Mouse (Mus musculus): ENCODE measurements around the gene Yif1a. TPM values are rescaled to one million over a fixed set of nuclear protein-coding genes. Genes with fewer than 3 reads are reported as not detected.

Yif1a gene
- polyA plus RNA-seq, 1 experiment from 2014 or later = 67.3 TPM

DNA sequence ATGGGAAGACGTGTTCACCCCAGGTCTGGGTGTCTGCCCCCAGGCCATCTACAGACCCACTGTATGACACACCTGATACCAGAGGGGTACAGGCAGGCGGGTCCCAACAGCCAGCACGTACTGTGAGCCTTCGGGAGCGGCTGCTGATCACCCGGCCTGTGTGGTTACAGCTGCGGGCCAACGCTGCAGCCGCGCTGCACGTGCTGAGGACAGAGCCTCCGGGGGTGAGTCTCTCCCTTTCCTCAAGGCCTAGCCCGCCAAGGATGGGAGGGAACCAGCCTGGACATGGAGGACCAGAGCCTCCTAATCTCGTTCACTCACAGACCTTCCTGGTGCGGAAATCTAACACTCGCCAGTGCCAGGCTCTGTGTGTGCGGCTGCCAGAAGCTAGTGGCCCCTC is 37.3 kb upstream of the Yif1a start:
- 6% methylated on average over 17 of the region's 17 CpGs for WGBS
- Histone ChIP-seq H3K27me3 (peaks cover 47% of the 10 kb centered on the region), H3K4me2 (replicated peaks) (peak overlapping the region; percentile 38), H3K9me3 (no peaks in the 10 kb centered on the region), H3K4me3 (peak overlapping the region; percentile 13; the same call in 1 of the 2 replicates), H3K4me1 (peaks cover 29% of the 10 kb centered on the region), H3K9ac (no peak overlapping the region), H3K36me3 (peaks cover 34% of the 10 kb centered on the region), H3K27ac (0 out of 2 replicates have a peak overlapping the region, but pooled peaks have one; percentile 25)
- ATAC-seq (ENCODE audit: insufficient number of reproducible peaks, insufficient read depth, low FRiP score, low TSS enrichment) = peak; percentile 39; the same call in 1 of the 2 replicates

DNA sequence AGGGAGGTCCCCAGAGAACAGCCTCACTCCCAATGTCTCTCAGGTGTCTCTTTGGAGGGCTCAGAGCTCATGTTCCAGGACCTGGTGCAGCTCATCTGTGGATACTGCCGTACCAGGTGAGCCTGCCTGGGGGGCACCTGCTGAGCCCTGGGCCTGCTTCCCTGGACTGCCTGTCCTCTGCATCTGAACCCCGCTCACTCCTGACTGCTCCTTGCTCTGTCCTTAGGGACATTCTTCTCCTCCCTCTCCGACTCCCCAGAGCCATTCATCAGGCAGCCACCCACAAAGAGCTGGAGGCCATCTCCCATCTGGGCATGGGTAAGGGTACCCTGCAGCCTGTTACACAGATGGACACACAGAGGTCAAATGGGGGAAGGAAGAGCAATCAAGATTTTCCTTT is 36.8 kb upstream of the Yif1a start:
- WGBS = 42% methylated on average over 3 of the region's 3 CpGs

DNA sequence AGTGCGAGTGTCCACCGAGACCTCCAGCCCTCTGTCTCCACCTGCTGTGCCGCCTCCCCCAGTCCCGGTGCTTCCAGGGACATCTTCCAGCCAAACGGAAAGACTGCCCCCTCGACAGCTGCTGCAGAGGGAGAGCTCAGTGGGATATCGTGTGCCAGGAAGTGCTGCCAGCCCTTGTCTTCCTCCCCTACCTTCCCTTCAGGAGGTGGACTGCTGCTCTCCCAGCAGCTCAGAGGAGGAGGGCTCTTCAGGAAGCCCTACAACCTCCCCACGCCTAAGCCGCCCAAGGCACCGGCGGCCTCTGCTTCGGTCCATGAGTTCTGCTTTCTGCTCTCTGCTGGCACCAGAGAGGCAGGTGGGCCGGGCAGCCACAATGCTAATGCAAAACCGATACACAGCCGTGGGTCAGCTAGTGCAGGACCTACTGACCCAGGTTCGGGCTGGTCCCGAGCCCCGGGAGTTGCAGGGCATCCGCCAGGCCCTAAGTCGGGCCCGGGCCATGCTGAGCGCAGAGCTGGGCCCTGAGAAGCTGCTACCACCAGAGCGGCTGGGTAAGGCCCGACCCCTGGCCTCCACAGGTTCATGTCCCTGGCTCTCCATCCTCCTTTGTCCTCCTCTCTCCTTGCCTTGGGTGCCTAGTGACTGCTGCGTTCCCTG is 36.0 kb upstream of the Yif1a start:
- H3K4me2 ChIP-seq (replicated peaks) = no peak overlapping the region
- no peak overlapping the region for H3K4me3 ChIP-seq
- 31% methylated on average over 25 of the region's 25 CpGs for WGBS
- H3K27ac ChIP-seq = no peak overlapping the region
- H3K9me3 ChIP-seq = no peaks in the 10 kb centered on the region
- peaks cover 47% of the 10 kb centered on the region for H3K27me3 ChIP-seq
- peaks cover 23% of the 10 kb centered on the region for H3K36me3 ChIP-seq
- H3K9ac ChIP-seq = no peak overlapping the region; the same call in 1 of the 2 replicates
- peaks cover 39% of the 10 kb centered on the region for H3K4me1 ChIP-seq
- no peak for ATAC-seq (ENCODE audit: insufficient number of reproducible peaks, insufficient read depth, low FRiP score, low TSS enrichment)

More for the DNA sequence above, 36.8 kb upstream of the Yif1a start:
- no peaks in the 10 kb centered on the region for H3K9me3 ChIP-seq
- peaks cover 34% of the 10 kb centered on the region for H3K4me1 ChIP-seq
- H3K36me3 ChIP-seq = peaks cover 30% of the 10 kb centered on the region
- peak overlapping the region; percentile 38 for H3K4me2 ChIP-seq (replicated peaks)
- no peak overlapping the region for H3K27ac ChIP-seq
- no peak overlapping the region for H3K9ac ChIP-seq
- H3K27me3 ChIP-seq = peaks cover 47% of the 10 kb centered on the region
- 0 out of 2 replicates have a peak overlapping the region, but pooled peaks have one; percentile 13 for H3K4me3 ChIP-seq
- no peak for ATAC-seq (ENCODE audit: insufficient number of reproducible peaks, insufficient read depth, low FRiP score, low TSS enrichment)

DNA sequence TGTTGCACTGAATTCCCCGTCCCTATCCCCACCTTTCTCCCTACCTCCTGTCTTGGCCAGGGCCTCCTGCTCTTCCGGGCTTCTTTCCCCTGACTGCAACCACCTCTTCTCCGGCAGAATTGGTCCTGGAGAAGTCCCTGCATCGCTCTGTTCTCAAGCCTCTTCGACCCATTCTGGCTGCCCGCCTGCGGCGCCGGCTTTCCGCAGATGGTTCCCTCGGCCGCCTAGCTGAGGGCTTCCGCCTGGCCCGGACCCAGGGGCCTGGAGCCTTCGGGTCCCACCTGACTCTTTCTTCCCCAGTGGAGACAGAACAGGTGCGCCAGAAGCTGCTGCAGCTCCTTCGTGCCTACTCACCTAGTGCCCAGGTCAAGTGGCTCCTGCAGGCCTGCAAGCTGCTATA is 35.5 kb upstream of the Yif1a start:
- H3K9ac ChIP-seq = no peak overlapping the region

DNA sequence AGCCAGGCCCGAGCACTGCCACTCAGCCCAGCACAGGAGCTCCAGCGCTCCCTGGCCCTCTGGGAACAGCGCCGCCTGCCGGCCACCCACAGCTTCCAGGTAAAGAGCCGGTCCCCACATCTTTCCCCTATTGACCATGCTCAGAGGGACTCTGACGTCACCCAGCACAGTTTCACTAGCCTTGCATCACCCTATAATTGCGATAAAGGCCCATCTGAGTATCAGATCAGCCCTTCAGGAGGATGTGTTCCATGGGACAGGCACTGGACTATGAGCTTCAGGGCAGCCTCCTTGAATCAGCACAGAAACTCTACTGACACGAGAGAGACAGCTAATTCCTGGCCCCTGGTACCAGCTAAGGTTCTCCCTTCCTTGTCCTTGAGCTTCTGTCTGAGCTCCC is 34.4 kb upstream of the Yif1a start:
- Histone ChIP-seq H3K36me3 (peaks cover 8% of the 10 kb centered on the region; the same call in 1 of the 2 replicates), H3K4me2 (replicated peaks) (no peak overlapping the region), H3K9ac (no peak overlapping the region), H3K9me3 (no peaks in the 10 kb centered on the region), H3K27ac (no peak overlapping the region), H3K4me1 (peaks cover 49% of the 10 kb centered on the region), H3K4me3 (0 out of 2 replicates have a peak overlapping the region, but pooled peaks have one; percentile 1), H3K27me3 (peaks cover 47% of the 10 kb centered on the region)
- no peak for ATAC-seq (ENCODE audit: insufficient number of reproducible peaks, insufficient read depth, low FRiP score, low TSS enrichment)
- whole genome bisulfite sequencing = 14% methylated on average over 9 of the region's 9 CpGs

More for the DNA sequence above, 35.5 kb upstream of the Yif1a start:
- Histone ChIP-seq H3K27ac (no peak overlapping the region), H3K4me1 (peaks cover 39% of the 10 kb centered on the region), H3K4me3 (no peak overlapping the region), H3K9me3 (no peaks in the 10 kb centered on the region), H3K27me3 (peaks cover 47% of the 10 kb centered on the region), H3K4me2 (replicated peaks) (no peak overlapping the region), H3K36me3 (peaks cover 17% of the 10 kb centered on the region)
- no peak for ATAC-seq (ENCODE audit: insufficient number of reproducible peaks, insufficient read depth, low FRiP score, low TSS enrichment)
- WGBS = 61% methylated on average over 17 of the region's 17 CpGs

DNA sequence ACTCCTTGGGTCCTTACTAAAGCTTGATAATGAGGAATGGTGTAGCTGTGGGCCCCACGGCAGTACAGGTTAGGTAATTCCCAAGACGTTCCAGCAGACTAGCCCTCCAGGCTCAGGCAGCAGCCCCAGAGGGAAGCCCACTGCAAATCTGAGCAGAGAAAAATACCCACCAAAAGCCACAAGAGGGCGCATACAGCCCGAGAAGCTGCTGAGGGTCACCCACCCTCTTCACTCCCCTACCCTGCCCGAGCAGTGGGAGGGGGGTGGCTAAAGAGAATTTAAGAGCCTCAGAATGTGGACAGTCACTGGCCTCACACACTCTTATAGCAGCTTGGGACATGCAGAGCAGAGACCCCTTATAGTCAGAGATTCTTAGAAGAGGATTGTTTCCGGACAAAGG is 32.1 kb upstream of the Yif1a start:
- peak; percentile 10; the same call in 1 of the 2 replicates for ATAC-seq (ENCODE audit: insufficient number of reproducible peaks, insufficient read depth, low FRiP score, low TSS enrichment)
- no peak overlapping the region; the same call in 1 of the 2 replicates for H3K4me2 ChIP-seq (replicated peaks)
- no peak overlapping the region for H3K27ac ChIP-seq
- H3K36me3 ChIP-seq = no peaks in the 10 kb centered on the region
- H3K27me3 ChIP-seq = peaks cover 30% of the 10 kb centered on the region
- 8% methylated on average over 6 of the region's 6 CpGs for WGBS
- no peak overlapping the region for H3K4me3 ChIP-seq
- no peak overlapping the region for H3K9ac ChIP-seq
- no peaks in the 10 kb centered on the region for H3K9me3 ChIP-seq
- peaks cover 55% of the 10 kb centered on the region for H3K4me1 ChIP-seq

DNA sequence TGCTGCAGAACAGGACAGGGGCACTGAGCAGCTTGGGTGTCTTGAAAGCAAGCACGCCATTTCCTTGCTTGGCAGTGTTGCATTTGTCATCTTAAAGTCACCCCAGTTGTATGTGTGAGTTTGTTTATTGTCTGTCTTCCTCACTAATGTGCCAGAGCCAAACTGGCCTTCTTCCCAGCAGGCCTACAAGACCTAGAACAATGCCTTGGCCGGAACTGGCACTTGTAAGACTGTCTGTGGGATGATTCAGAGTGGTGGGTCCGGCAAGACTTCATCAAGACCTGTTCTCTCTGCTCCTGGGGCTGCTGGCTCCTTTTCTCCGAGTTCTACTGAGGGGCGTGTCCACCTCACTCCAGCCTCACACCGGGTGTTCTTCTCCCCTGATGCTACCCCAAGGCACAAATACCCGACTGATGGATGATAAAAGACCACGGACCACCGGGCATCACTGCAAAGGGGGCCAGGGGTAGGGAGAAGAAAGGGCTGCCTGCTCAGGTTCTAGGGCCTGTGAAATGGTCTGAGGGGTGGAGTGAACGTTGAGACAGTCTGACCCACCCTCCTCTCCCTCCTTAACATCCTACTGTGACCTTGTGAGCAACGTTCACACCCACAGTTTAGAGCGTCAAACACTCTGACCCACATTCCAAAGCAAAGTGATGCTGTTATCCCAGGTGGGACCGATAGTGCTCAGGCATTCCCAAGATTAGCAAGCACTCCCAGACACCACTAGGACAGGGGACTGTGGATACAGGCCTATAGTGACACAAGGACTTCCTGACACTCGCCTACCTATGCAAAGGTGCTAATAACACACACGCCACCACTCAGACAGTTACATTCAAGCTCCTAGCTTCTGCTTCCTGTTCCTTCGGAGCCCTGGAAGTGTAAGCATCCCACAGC is 30.2 kb upstream of the Yif1a start:
- Histone ChIP-seq H3K4me2 (replicated peaks) (no peak overlapping the region), H3K4me3 (no peak overlapping the region), H3K9ac (no peak overlapping the region), H3K27ac (peak overlapping the region; percentile 59; the same call in 1 of the 2 replicates), H3K27me3 (peaks cover 12% of the 10 kb centered on the region), H3K9me3 (no peaks in the 10 kb centered on the region), H3K4me1 (peaks cover 46% of the 10 kb centered on the region), H3K36me3 (no peaks in the 10 kb centered on the region)
- no peak for ATAC-seq (ENCODE audit: insufficient number of reproducible peaks, insufficient read depth, low FRiP score, low TSS enrichment)
- WGBS = 24% methylated on average over 16 of the region's 16 CpGs

DNA sequence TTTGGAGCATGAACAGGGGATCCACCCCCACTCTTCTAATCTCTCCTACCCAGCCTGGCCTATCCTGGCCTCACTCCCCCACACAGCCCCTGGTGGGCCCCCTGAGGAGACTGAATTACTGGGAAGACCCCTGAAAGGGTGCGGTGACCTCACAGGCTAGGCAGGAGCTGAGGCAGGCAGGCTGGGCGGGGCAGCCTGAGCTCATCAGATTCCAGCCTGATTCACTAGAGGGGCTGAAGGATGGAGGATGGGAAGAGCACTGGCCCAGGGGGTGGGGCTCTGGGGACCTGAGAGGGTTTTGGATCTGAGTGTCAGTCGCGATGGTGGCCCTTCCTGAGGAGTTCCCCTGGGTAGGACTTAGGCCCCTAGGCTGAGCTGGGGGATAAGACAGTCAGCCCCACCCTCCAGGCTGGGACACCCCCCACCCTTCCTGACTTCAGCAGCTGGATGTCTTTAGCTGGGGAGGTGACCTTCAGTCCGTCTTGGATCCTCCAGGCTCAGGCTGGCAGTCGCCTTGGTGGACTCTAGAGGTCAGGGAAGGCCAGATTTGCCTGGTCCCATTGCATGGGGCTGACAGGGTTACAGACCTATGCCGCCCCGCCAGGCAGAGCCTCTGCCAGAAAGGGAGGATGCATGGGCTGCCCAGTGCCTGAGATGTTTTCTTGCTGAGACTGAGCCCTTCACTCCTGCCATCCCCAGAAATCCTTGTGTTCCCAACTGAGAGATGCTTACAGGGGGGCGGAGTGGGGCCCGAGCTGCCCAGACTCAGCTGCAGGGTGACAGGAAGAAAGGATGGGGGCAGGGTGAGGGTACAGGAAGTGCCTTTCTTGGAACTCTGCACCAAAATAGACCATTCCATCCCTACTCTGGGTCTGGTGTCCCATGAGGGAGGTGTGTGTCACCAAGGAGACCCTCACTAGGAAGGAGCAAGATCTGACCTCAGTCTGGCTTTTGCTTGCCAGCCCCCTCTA is 29.3 kb upstream of the Yif1a start:
- Histone ChIP-seq H3K27me3 (0 out of 2 replicates have a peak, but pooled peaks cover 3% of the 10 kb centered on the region), H3K9ac (peak overlapping the region; percentile 25; the same call in 1 of the 2 replicates), H3K4me1 (peaks cover 46% of the 10 kb centered on the region), H3K4me2 (replicated peaks) (peak overlapping the region; percentile 10; the same call in 1 of the 2 replicates), H3K9me3 (no peaks in the 10 kb centered on the region), H3K4me3 (no peak overlapping the region), H3K27ac (peak overlapping the region; percentile 59), H3K36me3 (no peaks in the 10 kb centered on the region)
- WGBS = 12% methylated on average over 10 of the region's 10 CpGs
- peak; percentile 45; the same call in 1 of the 2 replicates for ATAC-seq (ENCODE audit: insufficient number of reproducible peaks, insufficient read depth, low FRiP score, low TSS enrichment)

DNA sequence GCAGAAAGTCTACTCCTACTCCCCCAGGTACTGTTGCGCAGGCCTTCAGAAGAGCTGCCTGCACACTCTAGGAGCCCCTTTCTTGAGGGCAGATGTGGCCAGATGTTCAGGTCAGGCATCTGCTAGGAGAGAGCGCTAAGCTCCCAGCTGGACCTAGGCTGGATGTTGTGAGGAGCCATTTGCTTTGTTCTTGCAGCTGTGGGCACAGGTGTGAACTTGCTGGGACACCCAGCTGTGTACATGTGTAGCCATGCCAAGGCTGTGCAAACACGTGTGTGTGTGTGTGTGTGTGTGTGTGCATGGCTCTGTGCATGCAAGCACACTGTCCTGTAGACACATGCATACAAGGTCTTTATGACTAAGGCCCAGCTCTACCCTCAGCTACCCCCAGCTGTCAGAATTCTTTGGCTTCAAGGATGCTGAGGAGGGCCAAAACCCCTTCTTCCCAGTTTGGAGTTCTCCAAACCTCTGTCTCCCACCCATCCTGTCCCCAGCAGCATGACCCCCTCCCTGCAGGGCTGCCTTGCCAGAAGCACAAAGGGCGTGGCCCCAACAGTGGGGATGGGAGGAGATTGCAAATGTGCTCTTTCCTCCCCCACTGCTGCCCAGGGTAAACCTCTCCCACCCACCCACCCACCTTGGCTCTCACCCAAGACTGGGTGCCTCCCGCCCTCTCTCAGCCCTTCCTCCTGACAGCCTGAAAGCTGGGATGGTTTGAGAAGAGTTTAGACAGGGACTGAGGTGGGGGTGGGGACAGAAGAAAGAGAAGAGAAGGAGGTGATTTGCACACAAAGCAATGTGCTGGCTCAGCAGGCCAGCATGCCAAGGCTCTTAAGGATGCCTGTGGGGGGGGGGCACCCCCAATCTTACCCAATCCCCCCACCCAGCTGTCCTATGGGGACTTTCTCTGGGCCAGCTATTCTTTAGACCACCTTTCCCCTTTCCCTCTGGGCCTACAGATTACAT is 27.7 kb upstream of the Yif1a start:
- no peak for ATAC-seq (ENCODE audit: insufficient number of reproducible peaks, insufficient read depth, low FRiP score, low TSS enrichment)

DNA sequence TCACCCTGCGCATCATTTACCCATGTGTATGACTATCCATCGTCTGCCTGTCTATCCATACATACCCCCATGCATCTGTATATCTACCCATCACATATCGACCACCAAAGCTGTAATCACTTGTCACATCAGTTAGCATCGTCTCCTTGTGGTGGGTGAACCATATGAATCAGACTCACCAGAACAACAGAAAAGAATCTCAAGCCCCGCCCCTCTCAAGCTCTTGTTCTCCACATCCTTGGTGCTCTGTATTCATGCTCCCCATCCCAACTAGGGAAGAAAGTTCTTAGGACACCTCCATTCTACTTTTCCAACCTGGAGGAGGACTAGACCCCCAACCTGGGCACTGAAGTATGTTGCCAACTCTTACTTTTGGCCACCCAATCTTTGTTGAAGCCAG is 26.3 kb upstream of the Yif1a start:
- Histone ChIP-seq H3K4me1 (peaks cover 53% of the 10 kb centered on the region), H3K9me3 (no peaks in the 10 kb centered on the region), H3K4me2 (replicated peaks) (no peak overlapping the region), H3K27me3 (no peaks in the 10 kb centered on the region), H3K27ac (no peak overlapping the region), H3K36me3 (no peaks in the 10 kb centered on the region), H3K4me3 (no peak overlapping the region), H3K9ac (no peak overlapping the region)
- WGBS = 84% methylated on average over 5 of the region's 5 CpGs
- no peak for ATAC-seq (ENCODE audit: insufficient number of reproducible peaks, insufficient read depth, low FRiP score, low TSS enrichment)

More for the DNA sequence above, 27.7 kb upstream of the Yif1a start:
- Histone ChIP-seq H3K4me3 (no peak overlapping the region), H3K4me2 (replicated peaks) (no peak overlapping the region), H3K9me3 (no peaks in the 10 kb centered on the region), H3K36me3 (no peaks in the 10 kb centered on the region), H3K27me3 (no peaks in the 10 kb centered on the region), H3K4me1 (peaks cover 57% of the 10 kb centered on the region), H3K9ac (no peak overlapping the region), H3K27ac (peak overlapping the region; percentile 59)
- WGBS = 36% methylated on average over 5 of the region's 5 CpGs
